Mouse (Mus musculus) liver, embryonic 12.5 days (tissue): ENCODE results near the gene Pin1. TPM values are rescaled to one million over a fixed set of nuclear protein-coding genes. Genes with fewer than 3 reads are reported as not detected.
"Not testable (repeated sequence)": the region's sequence is repeated elsewhere in the genome, so short reads cannot be mapped to it uniquely, and the experiment has no call there.

ENCODE experiments used
- ATAC-seq: fragments of 200-750 bp; cut with Nextera tagmentation; 2 replicates; pipeline ENCODE4 v1.8.0; 2017; ENCODE audit warnings: moderate number of reproducible peaks, mild to moderate bottlenecking, moderate library complexity
- H3K27ac ChIP-seq: fragments of 300-500 bp; sonication (generic); 2 replicates; pipeline ENCODE4 v1.5.1; 2016; ENCODE audit warnings: mild to moderate bottlenecking
- H3K27me3 ChIP-seq: fragments of 300-500 bp; sonication (generic); replicated peaks from 2 replicates; pipeline ENCODE4 v1.6.1; 2016; ENCODE audit warnings: mild to moderate bottlenecking, moderate library complexity
- H3K36me3 ChIP-seq: fragments of 300-500 bp; sonication (generic); 2 replicates; pipeline ENCODE4 v1.6.1; 2016; ENCODE audit warnings: mild to moderate bottlenecking, moderate library complexity
- H3K4me1 ChIP-seq: fragments of 300-500 bp; sonication (generic); 2 replicates; pipeline ENCODE4 v1.6.1; 2016
- H3K4me2 ChIP-seq: fragments of 300-500 bp; sonication (generic); 2 replicates; pipeline ENCODE4 v1.6.1; 2016; ENCODE audit warnings: mild to moderate bottlenecking, moderate library complexity
- H3K4me3 ChIP-seq: fragments of 300-500 bp; sonication (generic); 2 replicates; pipeline ENCODE4 v1.5.1; 2016; ENCODE audit warnings: mild to moderate bottlenecking, moderate library complexity
- H3K9ac ChIP-seq: fragments of 300-500 bp; sonication (generic); 2 replicates; pipeline ENCODE4 v1.6.1; 2016; ENCODE audit warnings: mild to moderate bottlenecking, moderate library complexity
- H3K9me3 ChIP-seq: fragments of 300-500 bp; sonication (generic); replicated peaks from 2 replicates; pipeline ENCODE4 v1.6.1; 2016; ENCODE audit warnings: mild to moderate bottlenecking, moderate library complexity
- WGBS: fragments of 180-500 bp; shearing (Covaris S2); methylation state at CpG from one replicate; pipeline ENCODE4 v1.1.7; 2016; ENCODE audit not compliant: insufficient replicate concordance; 5-methylcytosine and 5-hydroxymethylcytosine counted together
- polyA plus RNA-seq: library from polyadenylated mRNA; unstranded; fragments of >200 nt; fragmentation: Nextera tagmentation; extraction: Ambion mirVana; gene quantifications from 2 replicates; pipeline ENCODE4 v1.2.1, GENCODE M21; 2016

Pin1 gene
- 37.2 and 39.0 TPM in 2 replicates for polyA plus RNA-seq

DNA sequence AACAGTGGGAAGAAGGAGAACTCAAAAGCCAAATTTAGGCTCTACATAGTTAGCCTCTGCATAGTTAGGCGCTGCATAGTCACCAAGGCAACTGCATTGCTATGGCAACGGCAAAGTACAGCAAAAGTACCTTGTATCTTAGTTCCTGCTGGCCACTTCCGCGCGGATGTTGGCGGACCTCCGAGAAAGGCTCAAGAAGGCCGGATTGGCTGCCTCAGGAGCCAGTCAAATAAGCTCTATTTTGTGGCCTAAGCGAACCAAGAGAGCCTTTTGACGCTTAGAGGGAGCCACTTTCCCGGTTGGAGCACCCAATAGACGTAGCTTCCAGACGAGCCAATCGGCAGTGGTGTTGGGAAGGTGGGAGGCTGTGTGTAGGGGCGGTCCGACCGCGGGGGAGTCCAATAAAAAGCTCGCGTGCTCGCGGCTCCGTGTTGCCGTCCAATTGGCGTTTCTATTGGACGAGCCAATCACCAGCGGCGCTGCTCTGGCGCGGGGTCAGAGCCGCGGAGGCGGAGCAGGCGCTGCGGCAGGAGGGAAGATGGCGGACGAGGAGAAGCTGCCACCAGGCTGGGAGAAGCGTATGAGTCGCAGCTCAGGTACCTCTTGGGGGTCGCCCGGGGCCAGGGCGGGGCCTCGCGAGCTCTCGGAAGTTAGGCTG is at the start of gene Pin1:
Gene Pin1, plus strand, starts transcription at position 494 of the 658 bp plus-strand sequence.
- WGBS, result under 1% methylated on average over 45 of the region's 45 CpGs
- peak within 1 kb of the TSS; percentile 64 for H3K27ac ChIP-seq
- peak within 1 kb of the TSS; percentile 89 for H3K9ac ChIP-seq
- no peaks in the 10 kb centered on the region for H3K27me3 ChIP-seq
- ATAC-seq, result peak; percentile 98
- H3K36me3 ChIP-seq, result peaks cover 51% of the 10 kb centered on the region
- H3K4me2 ChIP-seq, result peak within 1 kb of the TSS; percentile 88
- peak within 1 kb of the TSS; percentile 88 for H3K4me3 ChIP-seq
- no peaks in the 10 kb centered on the region for H3K9me3 ChIP-seq
- peaks cover 66% of the 10 kb centered on the region for H3K4me1 ChIP-seq

DNA sequence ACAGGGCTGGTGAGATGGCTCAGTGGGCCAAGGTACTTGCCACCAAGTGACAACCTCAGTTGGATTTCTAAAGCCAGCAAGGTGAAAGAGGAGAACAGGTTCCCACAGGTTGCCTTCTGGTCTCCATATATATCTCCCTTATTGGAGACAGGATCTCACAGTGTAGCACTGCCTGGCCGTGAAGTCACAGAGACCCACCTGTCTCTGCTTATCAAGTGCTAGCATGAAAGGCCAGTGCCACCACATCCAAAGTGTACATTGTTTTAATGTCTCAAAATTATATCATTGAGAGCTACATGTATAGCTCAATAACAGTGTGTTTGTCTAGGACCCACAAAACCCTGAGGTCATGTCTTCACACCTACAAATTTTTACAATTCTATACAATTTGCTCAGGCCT is 45.6 kb upstream of the Pin1 start:
- Histone ChIP-seq H3K36me3 (peaks cover 4% of the 10 kb centered on the region), H3K27me3 (no peaks in the 10 kb centered on the region), H3K9ac (no peak overlapping the region), H3K4me2 (peak overlapping the region; percentile 84), H3K4me1 (peaks cover 8% of the 10 kb centered on the region), H3K9me3 (peaks cover 4% of the 10 kb centered on the region), H3K4me3 (no peak overlapping the region), H3K27ac (no peak overlapping the region)
- no peak for ATAC-seq
- 68% methylated on average over 1 of the region's 1 CpGs for WGBS

GRCm38 (mm10) chr9:20607100-20607974 is 44.6 kb upstream of the Pin1 start:
- Histone ChIP-seq H3K9ac (peak overlapping the region; percentile 79), H3K36me3 (peaks cover 4% of the 10 kb centered on the region), H3K27me3 (no peaks in the 10 kb centered on the region), H3K4me1 (peaks cover 8% of the 10 kb centered on the region), H3K27ac (peak overlapping the region; percentile 87), H3K4me3 (peak overlapping the region; percentile 77), H3K4me2 (peak overlapping the region; percentile 84), H3K9me3 (peaks cover 4% of the 10 kb centered on the region)
- peak; percentile 84 for ATAC-seq
- WGBS, result under 1% methylated on average over 57 of the region's 57 CpGs

- WGBS, result 68% methylated on average over 5 of the region's 5 CpGs
- no peak overlapping the region for H3K27ac ChIP-seq
- H3K27me3 ChIP-seq, result no peaks in the 10 kb centered on the region
- peaks cover 4% of the 10 kb centered on the region for H3K9me3 ChIP-seq
- no peak for ATAC-seq
- H3K9ac ChIP-seq, result no peak overlapping the region
- H3K36me3 ChIP-seq, result peaks cover 4% of the 10 kb centered on the region
- H3K4me3 ChIP-seq, result no peak overlapping the region
- no peak overlapping the region for H3K4me2 ChIP-seq
- H3K4me1 ChIP-seq, result peaks cover 8% of the 10 kb centered on the region
Observed at GRCm38 (mm10) chr9:20609831-20610464, 41.9 kb upstream of the Pin1 start.

DNA sequence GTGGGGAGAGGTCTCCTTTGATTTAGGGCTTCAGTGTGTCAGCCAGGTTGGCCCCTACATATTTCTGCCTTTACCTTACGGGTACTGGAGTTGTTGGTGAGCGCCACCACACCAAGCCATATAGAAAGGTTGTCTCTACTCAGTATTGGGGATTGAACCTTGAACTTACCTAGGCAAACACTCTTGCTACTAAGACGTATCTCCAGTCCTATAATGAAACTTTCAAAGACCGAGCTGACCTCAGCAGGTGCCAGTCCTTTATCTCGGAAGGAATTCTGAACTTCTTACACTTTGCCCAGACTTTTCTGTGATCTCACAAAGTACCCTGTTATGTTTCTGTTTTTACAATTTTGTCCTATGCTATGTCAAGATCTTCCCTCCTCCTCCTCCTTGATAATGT is 39.9 kb upstream of the Pin1 start:
- Histone ChIP-seq H3K27me3 (no peaks in the 10 kb centered on the region), H3K9ac (no peak overlapping the region), H3K9me3 (peaks cover 4% of the 10 kb centered on the region), H3K36me3 (peaks cover 4% of the 10 kb centered on the region), H3K4me1 (peaks cover under 1% of the 10 kb centered on the region; the same call in 1 of the 2 replicates), H3K27ac (no peak overlapping the region), H3K4me2 (no peak overlapping the region), H3K4me3 (no peak overlapping the region)
- 70% methylated on average over 5 of the region's 5 CpGs for WGBS
- no peak for ATAC-seq

DNA sequence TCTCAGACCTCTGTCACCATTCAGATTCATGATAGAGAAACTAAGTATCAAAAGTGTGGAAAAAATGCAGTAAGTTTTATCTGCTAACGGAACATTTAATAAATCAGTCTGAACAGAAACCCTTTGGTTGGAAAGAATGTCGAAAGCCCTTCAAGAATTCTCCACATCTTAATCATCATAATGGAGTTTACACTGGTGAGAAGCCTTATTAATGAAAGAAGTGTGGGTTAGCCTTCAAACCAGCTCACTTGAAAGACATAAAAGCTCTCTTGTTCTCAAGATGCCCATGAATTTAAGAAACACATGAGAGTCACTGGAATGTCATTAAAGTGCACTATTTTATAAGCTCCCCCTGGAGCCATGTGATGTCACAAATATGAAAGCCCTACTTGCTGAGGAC is 35.2 kb upstream of the Pin1 start:
- 76% methylated on average over 2 of the region's 2 CpGs for WGBS
- Histone ChIP-seq H3K36me3 (no peaks in the 10 kb centered on the region), H3K4me1 (no peaks in the 10 kb centered on the region), H3K27ac (no peak overlapping the region), H3K27me3 (no peaks in the 10 kb centered on the region), H3K4me3 (no peak overlapping the region), H3K9me3 (no peaks in the 10 kb centered on the region), H3K4me2 (no peak overlapping the region), H3K9ac (no peak overlapping the region)
- no peak for ATAC-seq

GRCm38 (mm10) chr9:20631332-20631731 is 20.6 kb upstream of the Pin1 start:
- no peak overlapping the region for H3K4me2 ChIP-seq
- peaks cover 1% of the 10 kb centered on the region; the same call in 1 of the 2 replicates for H3K36me3 ChIP-seq
- 76% methylated on average over 2 of the region's 2 CpGs for WGBS
- no peaks in the 10 kb centered on the region for H3K4me1 ChIP-seq
- H3K4me3 ChIP-seq, result no peak overlapping the region
- H3K9ac ChIP-seq, result no peak overlapping the region
- no peak for ATAC-seq
- no peaks in the 10 kb centered on the region for H3K27me3 ChIP-seq
- H3K27ac ChIP-seq, result no peak overlapping the region
- no peaks in the 10 kb centered on the region for H3K9me3 ChIP-seq

- not testable (repeated sequence) for ATAC-seq, H3K9ac ChIP-seq, H3K4me1 ChIP-seq
Observed at GRCm38 (mm10) chr9:20635676-20636075, 16.2 kb upstream of the Pin1 start.

GRCm38 (mm10) chr9:20636256-20636655 is 15.6 kb upstream of the Pin1 start:
- no peak overlapping the region for H3K9ac ChIP-seq
- H3K4me2 ChIP-seq, result no peak overlapping the region
- peaks cover 26% of the 10 kb centered on the region for H3K36me3 ChIP-seq
- 78% methylated on average over 3 of the region's 3 CpGs for WGBS
- H3K4me3 ChIP-seq, result no peak overlapping the region
- H3K4me1 ChIP-seq, result peaks cover 11% of the 10 kb centered on the region
- H3K9me3 ChIP-seq, result no peaks in the 10 kb centered on the region
- 0 out of 2 replicates have a peak, but pooled peaks have one; percentile 14 for ATAC-seq
- H3K27me3 ChIP-seq, result no peaks in the 10 kb centered on the region
- H3K27ac ChIP-seq, result no peak overlapping the region

More at GRCm38 (mm10) chr9:20635676-20636075, 16.2 kb upstream of the Pin1 start:
- not testable (repeated sequence) for H3K27ac ChIP-seq, H3K4me3 ChIP-seq, H3K9me3 ChIP-seq, H3K4me2 ChIP-seq, H3K27me3 ChIP-seq
- peaks cover 26% of the 10 kb centered on the region for H3K36me3 ChIP-seq
- WGBS, result 70% methylated on average over 8 of the region's 8 CpGs

DNA sequence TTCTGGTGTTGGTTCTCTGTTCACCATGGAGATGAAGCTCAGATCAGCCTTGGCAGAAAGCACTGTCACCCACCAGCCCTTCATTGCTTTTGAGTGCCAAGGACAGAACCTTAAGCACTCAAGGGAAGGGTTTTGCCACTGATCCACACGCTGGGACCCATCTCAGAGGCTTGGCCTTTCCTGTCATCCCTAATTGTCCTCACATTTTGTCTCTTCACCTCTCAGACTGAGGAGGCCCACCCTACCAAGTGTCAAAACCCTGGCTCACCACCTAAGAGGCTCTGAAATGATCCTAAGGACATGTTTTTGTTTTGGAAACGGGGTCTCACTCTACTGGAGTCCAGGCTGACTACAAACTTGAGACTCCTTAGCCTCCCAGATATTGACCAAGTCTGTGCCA is 15.1 kb upstream of the Pin1 start:
- Histone ChIP-seq H3K9ac (no peak overlapping the region), H3K4me2 (no peak overlapping the region), H3K4me3 (no peak overlapping the region), H3K27me3 (no peaks in the 10 kb centered on the region), H3K4me1 (peaks cover 16% of the 10 kb centered on the region), H3K36me3 (peaks cover 26% of the 10 kb centered on the region), H3K9me3 (no peaks in the 10 kb centered on the region), H3K27ac (no peak overlapping the region)
- ATAC-seq, result no peak
- 78% methylated on average over 2 of the region's 2 CpGs for WGBS

- H3K27ac ChIP-seq, result no peak overlapping the region
- WGBS, result 90% methylated on average over 19 of the region's 19 CpGs
- H3K4me1 ChIP-seq, result peaks cover 33% of the 10 kb centered on the region
Observed at GRCm38 (mm10) chr9:20638552-20638951, 13.3 kb upstream of the Pin1 start.

DNA sequence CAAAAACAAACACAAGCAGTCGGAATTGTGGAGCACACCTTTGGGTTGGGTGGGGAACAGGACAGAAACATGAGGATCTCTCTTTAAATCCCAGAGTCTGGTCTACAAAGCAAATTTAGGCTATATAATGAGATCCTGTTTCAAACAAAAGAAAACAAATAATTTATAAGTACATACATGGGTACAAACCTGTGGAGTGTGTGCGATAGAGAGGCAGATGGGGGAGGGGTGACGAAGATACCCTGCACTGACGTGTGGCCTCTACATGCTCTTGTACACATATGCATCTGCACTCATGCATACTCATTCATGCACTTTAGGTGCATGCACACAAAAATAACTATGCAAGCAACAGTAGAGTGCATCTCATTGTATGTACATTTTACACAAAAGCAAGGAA is 12.4 kb upstream of the Pin1 start:
- Histone ChIP-seq H3K27me3 (no peaks in the 10 kb centered on the region), H3K27ac (no peak overlapping the region), H3K4me2 (no peak overlapping the region), H3K36me3 (peaks cover 26% of the 10 kb centered on the region), H3K9ac (no peak overlapping the region), H3K9me3 (no peaks in the 10 kb centered on the region), H3K4me1 (peaks cover 39% of the 10 kb centered on the region), H3K4me3 (no peak overlapping the region)
- 82% methylated on average over 4 of the region's 4 CpGs for WGBS
- no peak for ATAC-seq

More at GRCm38 (mm10) chr9:20638552-20638951, 13.3 kb upstream of the Pin1 start:
- Histone ChIP-seq H3K9ac (no peak overlapping the region), H3K36me3 (peaks cover 26% of the 10 kb centered on the region), H3K9me3 (no peaks in the 10 kb centered on the region), H3K4me2 (no peak overlapping the region), H3K4me3 (no peak overlapping the region), H3K27me3 (no peaks in the 10 kb centered on the region)
- ATAC-seq, result no peak
